Mouse (Mus musculus) thymus, adult 2 months (tissue): Measurements from ENCODE around the gene Ift52.

Experiments used
- CTCF ChIP-seq: fragments of 200-500 bp; IDR thresholded peaks from 2 replicates; pipeline ENCODE4 v1.5.1; 2012; ENCODE audit warnings: mild to moderate bottlenecking, control low read depth, low read length, moderate library complexity, borderline replicate concordance; ENCODE audit not compliant: control insufficient read depth, poor library complexity, insufficient read depth; ENCODE audit errors: extremely low read depth
- POLR2A ChIP-seq: fragments of 200-500 bp; IDR thresholded peaks from 2 replicates; pipeline ENCODE4 v1.6.1; 2012; ENCODE audit warnings: mild to moderate bottlenecking, low read length, control low read depth, moderate library complexity; ENCODE audit not compliant: control insufficient read depth, poor library complexity, insufficient read depth; ENCODE audit errors: extremely low read depth

DNA sequence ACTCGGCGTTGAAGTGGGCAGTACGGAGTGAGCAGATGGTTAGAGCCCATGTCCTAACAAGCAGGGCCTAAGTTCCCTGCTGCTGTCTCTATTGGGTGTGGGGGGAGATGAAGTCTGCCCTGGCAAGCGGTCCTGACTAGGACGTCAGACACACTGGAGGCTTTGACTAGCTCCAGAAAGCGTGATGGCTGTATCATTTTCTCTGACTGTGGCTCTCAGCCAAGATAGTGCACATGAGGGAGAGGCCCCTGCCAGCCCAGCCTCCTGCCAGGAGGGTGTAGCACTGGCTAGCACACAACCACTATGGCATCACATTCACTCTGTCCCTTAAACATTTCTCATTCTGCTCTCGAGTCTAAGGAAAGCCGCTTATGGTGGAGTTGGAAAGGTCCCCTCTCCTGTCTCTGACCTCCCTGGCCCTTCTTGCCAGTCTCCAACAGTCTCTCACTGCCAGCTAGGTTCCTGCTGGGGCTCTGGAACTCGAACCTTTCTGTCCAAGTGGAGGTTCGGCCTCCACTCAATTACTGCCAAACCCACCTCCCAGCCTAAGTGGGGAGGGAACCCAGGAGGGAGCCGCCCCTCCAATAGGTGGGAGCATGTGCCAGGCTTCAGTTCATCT lies 41.9 kb upstream of the Ift52 start:
- TF ChIP-seq POLR2A (no peak), CTCF (no peak)
